ENCODE assay signal across 24 mouse cellular contexts in genomic region chr1:89251753-89252152, GRCm38 (mm10).
DNase-seq lines count a peak whose midpoint lies in the region; ATAC-seq and TF ChIP-seq lines count a peak whose summit lies in the region.
"Had no signal": no experiment of that assay in that cellular context is flagged by ENCODE, and none has a peak within 500 bp of the region (broad histone marks: within the 10 kb centered on the region; RNA-seq: fewer than 3 reads in every experiment).

No protein-coding gene starts in this region.

- TF ChIP-seq CTCF in intestine, postnatal 0 days (IDR thresholded peaks at IDR 0.05; ENCODE audit: low read depth), result no peak

- DNase-seq in limb, embryonic 14.5 days (ENCODE audit: low spot score), result peak; percentile 52
- no peak for DNase-seq in limb, embryonic 10.5 days (ENCODE audit: low spot score)
- peak; percentile 21 for DNase-seq in midbrain, embryonic 14.5 days
- DNase-seq in midbrain, embryonic 11.5 days (ENCODE audit: low spot score, missing footprints), result no peak
- peak; percentile 12 for DNase-seq in forelimb bud, embryonic 11.5 days (ENCODE audit: low read depth, low spot score)
- DNase-seq in cerebellum, adult 9-10 months, result no peak
- DNase-seq: adrenal gland, adult 8-10 months; cerebellum, adult 18-20 months; gastrocnemius, adult 2 months; heart, postnatal 36 days; kidney, adult 11 months; layer of hippocampus, adult 9-11 months; thymus, postnatal 25 days had no signal

- H3K27me3 ChIP-seq in limb, embryonic 14.5 days (ENCODE audit: control insufficient read depth, insufficient read depth, low read length), result no peaks in the 10 kb centered on the region
- no peaks in the 10 kb centered on the region for H3K27me3 ChIP-seq in limb, embryonic 10.5 days (ENCODE audit: low read depth, poor library complexity, severe bottlenecking)
- H3K27me3 ChIP-seq in midbrain, embryonic 14.5 days (ENCODE audit: control insufficient read depth, insufficient read depth, low read length), result no peaks in the 10 kb centered on the region
- no peaks in the 10 kb centered on the region for H3K27me3 ChIP-seq in midbrain, embryonic 11.5 days (ENCODE audit: control insufficient read depth, insufficient read depth, low read length)
- no peaks in the 10 kb centered on the region for H3K27me3 ChIP-seq in intestine, postnatal 0 days (replicated peaks; ENCODE audit: control insufficient read depth, insufficient read depth, low read length)
- H3K27me3 ChIP-seq: forebrain, embryonic 12.5 days; heart, embryonic 15.5 days; kidney, embryonic 15.5 days; neural tube, embryonic 13.5 days; stomach, embryonic 15.5 days had no signal

- peak; percentile 41; the same call in 1 of the 2 replicates for ATAC-seq in limb, embryonic 14.5 days (ENCODE audit: low FRiP score, low read depth)
- no peak; the same call in 1 of the 2 replicates for ATAC-seq in midbrain, embryonic 14.5 days (ENCODE audit: low FRiP score, low TSS enrichment)
- no peak for ATAC-seq in midbrain, embryonic 11.5 days (ENCODE audit: low FRiP score)
- ATAC-seq in intestine, postnatal 0 days, result no peak
- ATAC-seq: liver, postnatal 0 days; lung, postnatal 0 days had no signal

- no peaks in the 10 kb centered on the region; the same call in 1 of the 2 replicates for H3K9me3 ChIP-seq in limb, embryonic 14.5 days (ENCODE audit: control insufficient read depth, low read length)
- no peaks in the 10 kb centered on the region for H3K9me3 ChIP-seq in limb, embryonic 10.5 days (replicated peaks)
- H3K9me3 ChIP-seq in midbrain, embryonic 14.5 days (ENCODE audit: control insufficient read depth, low read length), result peaks cover 4% of the 10 kb centered on the region; the same call in 1 of the 2 replicates
- peaks cover 3% of the 10 kb centered on the region; the same call in 1 of the 2 replicates for H3K9me3 ChIP-seq in midbrain, embryonic 11.5 days (ENCODE audit: control insufficient read depth, low read length)
- H3K9me3 ChIP-seq in intestine, postnatal 0 days (ENCODE audit: control insufficient read depth), result no peaks in the 10 kb centered on the region
- H3K9me3 ChIP-seq: heart, embryonic 15.5 days; stomach, embryonic 15.5 days had no signal

- 12% methylated on average over 2 of the region's 2 CpGs for WGBS in limb, embryonic 14.5 days
- WGBS in limb, embryonic 10.5 days, result 37% methylated on average over 2 of the region's 2 CpGs
- WGBS in midbrain, embryonic 14.5 days, result 30% methylated on average over 2 of the region's 2 CpGs
- 45% methylated on average over 2 of the region's 2 CpGs for WGBS in midbrain, embryonic 11.5 days
- WGBS in intestine, postnatal 0 days, result 42% methylated on average over 2 of the region's 2 CpGs

- no peak overlapping the region for H3K9ac ChIP-seq in limb, embryonic 14.5 days (ENCODE audit: low read depth, low read length, severe bottlenecking)
- no peak overlapping the region for H3K9ac ChIP-seq in midbrain, embryonic 14.5 days (replicated peaks; ENCODE audit: low read length)
- no peak overlapping the region for H3K9ac ChIP-seq in midbrain, embryonic 11.5 days (ENCODE audit: low read length)
- H3K9ac ChIP-seq in intestine, postnatal 0 days (ENCODE audit: low read depth, low read length), result no peak overlapping the region
- H3K9ac ChIP-seq: forebrain, embryonic 12.5 days; heart, embryonic 15.5 days; kidney, embryonic 15.5 days; liver, postnatal 0 days; neural tube, embryonic 13.5 days; stomach, embryonic 15.5 days had no signal

- H3K4me1 ChIP-seq in limb, embryonic 14.5 days (ENCODE audit: control insufficient read depth, insufficient read depth, low read length), result no peaks in the 10 kb centered on the region
- H3K4me1 ChIP-seq in limb, embryonic 10.5 days, result peaks cover 11% of the 10 kb centered on the region
- no peaks in the 10 kb centered on the region for H3K4me1 ChIP-seq in midbrain, embryonic 14.5 days (ENCODE audit: control insufficient read depth, insufficient read depth, low read length)
- H3K4me1 ChIP-seq in midbrain, embryonic 11.5 days (ENCODE audit: control insufficient read depth, insufficient read depth, low read length), result no peaks in the 10 kb centered on the region
- no peaks in the 10 kb centered on the region for H3K4me1 ChIP-seq in intestine, postnatal 0 days (replicated peaks; ENCODE audit: control insufficient read depth, insufficient read depth, low read length)
- H3K4me1 ChIP-seq: heart, embryonic 15.5 days; kidney, embryonic 15.5 days; megakaryocyte, embryonic 14.5 days; stomach, embryonic 15.5 days had no signal

- TF ChIP-seq POLR2A in limb, embryonic 14.5 days (IDR thresholded peaks at IDR 0.05; ENCODE audit: borderline replicate concordance, extremely low read depth, insufficient read depth, insufficient read length), result no peak

- H3K27ac ChIP-seq in limb, embryonic 14.5 days (replicated peaks; ENCODE audit: low read depth, low read length), result no peak overlapping the region
- no peak overlapping the region for H3K27ac ChIP-seq in limb, embryonic 10.5 days
- H3K27ac ChIP-seq in midbrain, embryonic 14.5 days (replicated peaks; ENCODE audit: low read depth, low read length), result no peak overlapping the region
- H3K27ac ChIP-seq in midbrain, embryonic 11.5 days (ENCODE audit: low read depth, low read length), result no peak overlapping the region
- no peak overlapping the region for H3K27ac ChIP-seq in intestine, postnatal 0 days (ENCODE audit: low read depth, low read length)
- H3K27ac ChIP-seq: forebrain, embryonic 12.5 days; gastrocnemius, adult 2 months; heart, embryonic 15.5 days; kidney, embryonic 15.5 days; left cerebral cortex, adult 2 months; neural tube, embryonic 13.5 days; stomach, embryonic 15.5 days had no signal

- H3K4me2 ChIP-seq in limb, embryonic 14.5 days (replicated peaks; ENCODE audit: low read depth, low read length, severe bottlenecking), result no peak overlapping the region
- no peak overlapping the region for H3K4me2 ChIP-seq in midbrain, embryonic 14.5 days (ENCODE audit: low read length)
- no peak overlapping the region for H3K4me2 ChIP-seq in midbrain, embryonic 11.5 days
- H3K4me2 ChIP-seq in intestine, postnatal 0 days (replicated peaks; ENCODE audit: low read depth), result no peak overlapping the region
- H3K4me2 ChIP-seq: forebrain, embryonic 12.5 days; heart, embryonic 15.5 days; kidney, embryonic 15.5 days; liver, embryonic 11.5 days; neural tube, embryonic 13.5 days; stomach, embryonic 15.5 days had no signal

- no peak overlapping the region for H3K4me3 ChIP-seq in limb, embryonic 14.5 days (replicated peaks; ENCODE audit: low read length)
- H3K4me3 ChIP-seq in limb, embryonic 10.5 days, result no peak overlapping the region
- H3K4me3 ChIP-seq in midbrain, embryonic 14.5 days (replicated peaks; ENCODE audit: low read depth, low read length), result no peak overlapping the region
- H3K4me3 ChIP-seq in midbrain, embryonic 11.5 days (ENCODE audit: low read depth, low read length), result no peak overlapping the region
- H3K4me3 ChIP-seq in intestine, postnatal 0 days (ENCODE audit: low read depth, low read length), result no peak overlapping the region
- H3K4me3 ChIP-seq: forebrain, embryonic 12.5 days; gastrocnemius, adult 2 months; heart, embryonic 15.5 days; kidney, embryonic 15.5 days; left cerebral cortex, adult 2 months; megakaryocyte, embryonic 14.5 days; neural tube, embryonic 13.5 days; stomach, embryonic 15.5 days had no signal

- no peaks in the 10 kb centered on the region for H3K36me3 ChIP-seq in limb, embryonic 14.5 days (ENCODE audit: control insufficient read depth, insufficient read depth, low read length)
- no peaks in the 10 kb centered on the region for H3K36me3 ChIP-seq in limb, embryonic 10.5 days
- no peaks in the 10 kb centered on the region for H3K36me3 ChIP-seq in midbrain, embryonic 14.5 days (ENCODE audit: control insufficient read depth, insufficient read depth, low read length)
- no peaks in the 10 kb centered on the region for H3K36me3 ChIP-seq in midbrain, embryonic 11.5 days (ENCODE audit: control insufficient read depth, insufficient read depth, low read length)
- H3K36me3 ChIP-seq in intestine, postnatal 0 days (ENCODE audit: control insufficient read depth, insufficient read depth), result no peaks in the 10 kb centered on the region
- H3K36me3 ChIP-seq: forebrain, embryonic 12.5 days; heart, embryonic 15.5 days; kidney, embryonic 15.5 days; neural tube, embryonic 13.5 days; stomach, embryonic 15.5 days had no signal

Comparison
In these comparisons a context has a peak if more than half of its experiments do, and no peak if none do; other contexts are left out.
1. DNase-seq: peak in limb, embryonic 14.5 days (single experiment), midbrain, embryonic 14.5 days (single experiment) and forelimb bud, embryonic 11.5 days (single experiment); none in limb, embryonic 10.5 days (single experiment), midbrain, embryonic 11.5 days (single experiment) and cerebellum, adult 9-10 months (single experiment).